ENCODE assay signal across 8 mouse cellular contexts in the genomic region with DNA sequence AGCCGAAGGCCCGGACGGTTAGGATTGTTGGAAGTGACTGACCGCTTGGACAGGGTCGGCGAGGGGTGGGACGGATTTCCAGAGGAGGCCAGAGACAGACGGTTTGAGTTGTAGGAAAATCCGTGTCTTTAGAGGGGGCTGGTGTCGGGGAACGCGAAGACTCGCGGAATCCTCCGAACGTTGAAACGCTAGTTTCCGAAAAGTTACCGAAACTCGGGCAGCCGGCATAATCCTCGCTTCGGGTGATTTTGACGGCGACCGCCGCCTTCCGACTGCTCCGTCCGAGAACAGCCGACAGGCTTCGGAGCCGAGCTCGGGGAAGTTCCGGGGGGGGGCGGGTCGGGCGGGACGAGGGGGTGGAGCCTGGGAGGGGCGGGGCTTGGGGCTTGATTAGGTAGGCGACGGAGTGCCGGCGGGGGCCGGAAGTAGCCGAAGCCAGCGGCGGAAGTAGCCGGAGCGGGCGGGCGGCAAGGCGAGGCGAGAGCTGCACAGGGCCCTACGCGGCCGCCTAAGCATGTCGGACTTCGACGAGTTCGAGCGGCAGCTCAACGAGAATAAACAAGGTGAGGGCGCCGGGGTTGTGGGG. TPM values are rescaled to one million over a fixed set of nuclear protein-coding genes. Genes with fewer than 3 reads are reported as not detected.
DNase-seq lines count a peak whose midpoint lies in the region; ATAC-seq lines count a peak whose summit lies in the region.

TSS of gene U2af2 (plus strand) at position 370 of the 586 bp plus-strand sequence.

- H3K27ac ChIP-seq in hindbrain, embryonic 13.5 days, result peak within 1 kb of the TSS; percentile 99

- peak within 1 kb of the TSS; percentile 89 for H3K9ac ChIP-seq in hindbrain, embryonic 13.5 days

- peaks cover 22% of the 10 kb centered on the region for H3K27me3 ChIP-seq in hindbrain, embryonic 13.5 days

- peak; percentile 80 for ATAC-seq in hindbrain, embryonic 13.5 days (ENCODE audit: low FRiP score)

- no peaks in the 10 kb centered on the region for H3K9me3 ChIP-seq in hindbrain, embryonic 13.5 days

- H3K4me2 ChIP-seq in hindbrain, embryonic 13.5 days, result peak within 1 kb of the TSS; percentile 84

- under 1% methylated on average over 52 of the region's 65 CpGs for WGBS in hindbrain, embryonic 13.5 days

- DNase-seq in ZHBTc4 (ENCODE audit: low read depth, low spot score), result peak; percentile 95
- peak; percentile 94 to 96 for DNase-seq in cerebellum, postnatal 36 days
- DNase-seq in frontal cortex, postnatal 25 days (ENCODE audit: low spot score in 2 of 2), result peak; percentile 81 to 84
- peak; percentile 86 for DNase-seq in left cerebral cortex, adult 11 months (ENCODE audit: low spot score)
- DNase-seq in lung, postnatal 36 days, result peak; percentile 94
- peak; percentile 95 for DNase-seq in retina, postnatal 1 day
- DNase-seq in thymus, postnatal 4 days, result peak; percentile 98

- H3K4me3 ChIP-seq in hindbrain, embryonic 13.5 days, result peak within 1 kb of the TSS; percentile 75

- peaks cover 9% of the 10 kb centered on the region for H3K36me3 ChIP-seq in hindbrain, embryonic 13.5 days

- H3K4me1 ChIP-seq in hindbrain, embryonic 13.5 days (replicated peaks), result peaks cover 66% of the 10 kb centered on the region

RNA-seq across cellular contexts. Expression of gene U2af2, which starts in this region (rescaled TPM):
- polyA plus RNA-seq in hindbrain, embryonic 13.5 days (2015; fragmentation: Nextera tagmentation; extraction: Ambion mirVana), result 112 and 114 TPM in 2 replicates

Comparison
In these comparisons a context has a peak if more than half of its experiments do, and no peak if none do; other contexts are left out.
1. Peak in every context shown above with its lines: DNase-seq, ATAC-seq, H3K4me3 ChIP-seq and H3K27ac ChIP-seq.